Mouse (Mus musculus) ES-Bruce4 (cell line): ENCODE data around the gene Cryaa. TPM values are rescaled to one million over a fixed set of nuclear protein-coding genes. Genes with fewer than 3 reads are reported as not detected.
"Not testable (repeated sequence)": the region's sequence is repeated elsewhere in the genome, so short reads cannot be mapped to it uniquely, and the experiment has no call there.

ENCODE experiments used
- H3K27ac ChIP-seq: 2 replicates; pipeline ENCODE4 v1.5.1; 2012; ENCODE audit warnings: low read length, inconsistent platforms; ENCODE audit not compliant: insufficient read depth
- H3K27me3 ChIP-seq: 2 replicates; pipeline ENCODE4 v1.6.1; 2012; ENCODE audit warnings: mild to moderate bottlenecking, low read length, inconsistent platforms; ENCODE audit not compliant: control insufficient read depth, poor library complexity, insufficient read depth, severe bottlenecking
- H3K36me3 ChIP-seq: 2 replicates; pipeline ENCODE4 v1.6.1; 2012; ENCODE audit warnings: inconsistent platforms, mild to moderate bottlenecking, low read length, moderate library complexity; ENCODE audit not compliant: control insufficient read depth, poor library complexity, insufficient read depth, severe bottlenecking
- H3K4me1 ChIP-seq: one replicate; pipeline ENCODE4 v1.8.1; 2011; ENCODE audit warnings: low read length; ENCODE audit not compliant: control insufficient read depth, insufficient read depth
- H3K4me3 ChIP-seq: 2 replicates; pipeline ENCODE4 v1.5.1; 2011; ENCODE audit warnings: low read depth, mild to moderate bottlenecking, low read length
- H3K9ac ChIP-seq: 2 replicates; pipeline ENCODE4 v1.6.1; 2012; ENCODE audit warnings: low read depth, mild to moderate bottlenecking, inconsistent platforms; ENCODE audit not compliant: poor library complexity, severe bottlenecking
- H3K9me3 ChIP-seq: replicated peaks from 2 replicates; pipeline ENCODE4 v1.6.1; 2012; ENCODE audit warnings: mild to moderate bottlenecking, low read length, inconsistent platforms; ENCODE audit not compliant: control insufficient read depth, poor library complexity, insufficient read depth, severe bottlenecking
- CTCF ChIP-seq: IDR thresholded peaks from one replicate; pipeline ENCODE4 v1.8.1; 2011; ENCODE audit warnings: low read depth, low read length
- EP300 ChIP-seq: IDR thresholded peaks from 2 replicates; pipeline ENCODE4 v1.6.1; 2011; ENCODE audit warnings: low read depth, low read length; ENCODE audit not compliant: insufficient read depth
- POLR2A ChIP-seq: IDR thresholded peaks from one replicate; pipeline ENCODE4 v1.8.1; 2011; ENCODE audit warnings: low read length; ENCODE audit not compliant: insufficient read depth
- polyA plus RNA-seq: library from polyadenylated mRNA; stranded (reverse); fragments of >200 nt; gene quantifications from 2 replicates; pipeline ENCODE4 v1.2.4, GENCODE M21; 2011; ENCODE audit warnings: low read depth; ENCODE audit not compliant: missing spikeins, insufficient read depth, insufficient read length

The Cryaa gene
- polyA plus RNA-seq, 1 experiment = not detected

GRCm38 (mm10) chr17:31693330-31694022 lies 15.9 kb downstream of the Cryaa start:
- H3K4me1 ChIP-seq = peaks cover 3% of the 10 kb centered on the region
- H3K27me3 ChIP-seq = no peaks in the 10 kb centered on the region
- H3K9ac ChIP-seq = no peak overlapping the region
- H3K36me3 ChIP-seq = no peaks in the 10 kb centered on the region
- no peaks in the 10 kb centered on the region for H3K9me3 ChIP-seq
- no peak overlapping the region for H3K27ac ChIP-seq
- 0 out of 2 replicates have a peak, but pooled peaks have one; percentile 44 for TF ChIP-seq EP300
- TF ChIP-seq CTCF = peak; percentile 86
- no peak for TF ChIP-seq POLR2A
- H3K4me3 ChIP-seq = no peak overlapping the region

- TF ChIP-seq EP300 = no peak
- TF ChIP-seq POLR2A = no peak
- TF ChIP-seq CTCF = no peak
- H3K9me3 ChIP-seq = no peaks in the 10 kb centered on the region
Observed at GRCm38 (mm10) chr17:31694023-31694376, 16.4 kb downstream of the Cryaa start.

GRCm38 (mm10) chr17:31694949-31695348 lies 17.3 kb downstream of the Cryaa start:
- no peaks in the 10 kb centered on the region for H3K27me3 ChIP-seq
- no peaks in the 10 kb centered on the region for H3K9me3 ChIP-seq
- H3K27ac ChIP-seq = no peak overlapping the region
- peaks cover 3% of the 10 kb centered on the region for H3K4me1 ChIP-seq
- H3K36me3 ChIP-seq = no peaks in the 10 kb centered on the region
- H3K9ac ChIP-seq = no peak overlapping the region
- no peak for TF ChIP-seq POLR2A
- no peak for TF ChIP-seq EP300
- no peak for TF ChIP-seq CTCF
- H3K4me3 ChIP-seq = no peak overlapping the region

More at GRCm38 (mm10) chr17:31694023-31694376, 16.4 kb downstream of the Cryaa start:
- Histone ChIP-seq H3K9ac (no peak overlapping the region), H3K27me3 (no peaks in the 10 kb centered on the region), H3K4me3 (no peak overlapping the region), H3K36me3 (no peaks in the 10 kb centered on the region), H3K27ac (no peak overlapping the region), H3K4me1 (peaks cover 3% of the 10 kb centered on the region)

GRCm38 (mm10) chr17:31695356-31695755 lies 17.7 kb downstream of the Cryaa start:
- H3K9ac ChIP-seq, H3K4me3 ChIP-seq, H3K27ac ChIP-seq, H3K36me3 ChIP-seq, H3K27me3 ChIP-seq, H3K4me1 ChIP-seq, H3K9me3 ChIP-seq: not testable (repeated sequence)

- Histone ChIP-seq H3K4me1 (peaks cover 3% of the 10 kb centered on the region), H3K9me3 (no peaks in the 10 kb centered on the region), H3K27ac (no peak overlapping the region), H3K4me3 (no peak overlapping the region), H3K36me3 (no peaks in the 10 kb centered on the region), H3K27me3 (no peaks in the 10 kb centered on the region), H3K9ac (no peak overlapping the region)
- TF ChIP-seq CTCF (no peak), EP300 (no peak), POLR2A (no peak)
Observed at GRCm38 (mm10) chr17:31698347-31698746, 20.7 kb downstream of the Cryaa start.

DNA sequence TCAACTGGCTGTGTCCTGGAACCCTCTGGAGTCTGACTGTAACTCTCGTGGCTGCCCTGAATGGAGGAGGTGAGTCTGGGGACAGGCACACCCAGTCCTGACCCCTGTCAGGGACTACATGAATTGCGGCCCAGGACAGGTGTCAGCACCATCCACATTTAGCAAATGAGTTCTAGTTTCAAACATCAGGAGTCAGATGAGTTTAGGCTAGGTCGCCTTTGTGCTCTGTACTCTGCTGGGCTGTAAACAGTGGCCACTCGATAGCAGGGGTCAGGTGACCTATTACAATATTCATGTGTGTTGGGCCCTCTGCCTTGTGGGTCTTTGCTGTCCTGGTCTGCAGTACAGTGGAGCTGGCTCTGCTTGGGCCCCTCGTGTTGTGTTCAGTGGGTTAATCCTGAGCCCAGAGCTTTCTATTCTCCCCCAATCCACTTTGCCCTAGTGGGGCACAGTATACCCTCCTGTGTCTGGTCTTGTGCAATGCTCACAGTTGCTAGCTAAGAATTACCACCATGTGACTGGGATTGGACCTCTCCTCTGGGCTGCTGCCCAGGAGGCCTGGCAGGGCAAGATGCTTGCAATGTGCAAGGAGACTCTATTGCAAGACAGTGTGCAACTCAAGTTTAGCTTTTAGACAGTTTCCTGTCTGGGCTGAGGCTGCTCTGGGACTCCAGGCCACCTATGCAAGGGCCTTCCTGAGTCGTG lies 25.8 kb downstream of the Cryaa start:
- TF ChIP-seq CTCF = no peak
- TF ChIP-seq EP300 = no peak
- no peak for TF ChIP-seq POLR2A
- no peaks in the 10 kb centered on the region for H3K4me1 ChIP-seq
- no peak overlapping the region for H3K4me3 ChIP-seq
- no peaks in the 10 kb centered on the region for H3K36me3 ChIP-seq
- no peaks in the 10 kb centered on the region for H3K9me3 ChIP-seq
- H3K27ac ChIP-seq = no peak overlapping the region
- H3K27me3 ChIP-seq = no peaks in the 10 kb centered on the region
- no peak overlapping the region for H3K9ac ChIP-seq
